Mouse (Mus musculus): ENCODE measurements at regions not wholly inside any gene's neighbourhood (a gene's known extent, or its start where the extent isn't known, plus 50 kb on each side); places are given as distances from the start of the nearest gene placed in this dataset.
A peak's percentile ranks its signal among the peaks of the same experiment; 100 is the strongest.

GRCm38 (mm10) chr10:117983271-117983670 is 137.4 kb upstream of the Rap1b start:
- 87% methylated on average over 8 of the region's 8 CpGs for WGBS
- no peak for ATAC-seq (ENCODE audit: low FRiP score, low TSS enrichment)
- no peak overlapping the region for H3K27ac ChIP-seq (replicated peaks; ENCODE audit: low read depth, low read length)

GRCm38 (mm10) chr10:117984784-117985602 is 139.2 kb upstream of the Rap1b start:
- no peak overlapping the region for H3K27ac ChIP-seq (replicated peaks; ENCODE audit: low read depth, low read length)
- H3K27me3 ChIP-seq (ENCODE audit: control insufficient read depth, insufficient read depth, low read length): no peaks in the 10 kb centered on the region
- no peaks in the 10 kb centered on the region for H3K9me3 ChIP-seq (ENCODE audit: control insufficient read depth, low read length)
- H3K4me3 ChIP-seq (replicated peaks; ENCODE audit: low read depth, low read length): no peak overlapping the region
- ATAC-seq (ENCODE audit: low FRiP score, low TSS enrichment): no peak
- no peak overlapping the region for H3K4me2 ChIP-seq (ENCODE audit: low read length)
- WGBS: 81% methylated on average over 15 of the region's 15 CpGs
- no peaks in the 10 kb centered on the region for H3K36me3 ChIP-seq (ENCODE audit: control insufficient read depth, insufficient read depth, low read length)
- H3K4me1 ChIP-seq (ENCODE audit: control insufficient read depth, insufficient read depth, low read length): no peaks in the 10 kb centered on the region
- no peak overlapping the region for H3K9ac ChIP-seq (replicated peaks; ENCODE audit: low read length)
- no peak for DNase-seq

More at GRCm38 (mm10) chr10:117983271-117983670, 137.4 kb upstream of the Rap1b start:
- Histone ChIP-seq H3K4me2 (ENCODE audit: low read length) (no peak overlapping the region), H3K4me1 (ENCODE audit: control insufficient read depth, insufficient read depth, low read length) (no peaks in the 10 kb centered on the region), H3K36me3 (ENCODE audit: control insufficient read depth, insufficient read depth, low read length) (no peaks in the 10 kb centered on the region), H3K9ac (replicated peaks; ENCODE audit: low read length) (no peak overlapping the region), H3K9me3 (ENCODE audit: control insufficient read depth, low read length) (no peaks in the 10 kb centered on the region), H3K4me3 (replicated peaks; ENCODE audit: low read depth, low read length) (no peak overlapping the region), H3K27me3 (ENCODE audit: control insufficient read depth, insufficient read depth, low read length) (no peaks in the 10 kb centered on the region)
- DNase-seq: no peak

GRCm38 (mm10) chr10:117987620-117988019 is 141.8 kb upstream of the Rap1b start:
- ATAC-seq (ENCODE audit: low FRiP score, low TSS enrichment) (no peak), DNase-seq (no peak)
- no peaks in the 10 kb centered on the region for H3K4me1 ChIP-seq (ENCODE audit: control insufficient read depth, insufficient read depth, low read length)
- H3K27ac ChIP-seq (replicated peaks; ENCODE audit: low read depth, low read length): no peak overlapping the region
- H3K27me3 ChIP-seq (ENCODE audit: control insufficient read depth, insufficient read depth, low read length): no peaks in the 10 kb centered on the region
- H3K4me2 ChIP-seq (ENCODE audit: low read length): no peak overlapping the region
- no peak overlapping the region for H3K4me3 ChIP-seq (replicated peaks; ENCODE audit: low read depth, low read length)
- 81% methylated on average over 6 of the region's 6 CpGs for WGBS
- H3K9ac ChIP-seq (replicated peaks; ENCODE audit: low read length): no peak overlapping the region
- no peaks in the 10 kb centered on the region for H3K36me3 ChIP-seq (ENCODE audit: control insufficient read depth, insufficient read depth, low read length)
- no peaks in the 10 kb centered on the region for H3K9me3 ChIP-seq (ENCODE audit: control insufficient read depth, low read length)

GRCm38 (mm10) chr10:117988076-117988475 is 142.2 kb upstream of the Rap1b start:
- H3K9me3 ChIP-seq (ENCODE audit: control insufficient read depth, low read length): no peaks in the 10 kb centered on the region
- no peaks in the 10 kb centered on the region for H3K36me3 ChIP-seq (ENCODE audit: control insufficient read depth, insufficient read depth, low read length)
- no peak overlapping the region for H3K4me2 ChIP-seq (ENCODE audit: low read length)
- H3K9ac ChIP-seq (replicated peaks; ENCODE audit: low read length): no peak overlapping the region
- H3K27me3 ChIP-seq (ENCODE audit: control insufficient read depth, insufficient read depth, low read length): no peaks in the 10 kb centered on the region
- no peak overlapping the region for H3K4me3 ChIP-seq (replicated peaks; ENCODE audit: low read depth, low read length)
- H3K4me1 ChIP-seq (ENCODE audit: control insufficient read depth, insufficient read depth, low read length): no peaks in the 10 kb centered on the region
- DNase-seq (no peak), ATAC-seq (ENCODE audit: low FRiP score, low TSS enrichment) (no peak)
- 89% methylated on average over 5 of the region's 5 CpGs for WGBS
- H3K27ac ChIP-seq (replicated peaks; ENCODE audit: low read depth, low read length): no peak overlapping the region

GRCm38 (mm10) chr10:117991176-117991575 is 145.3 kb upstream of the Rap1b start:
- no peak overlapping the region for H3K4me2 ChIP-seq (ENCODE audit: low read length)
- no peaks in the 10 kb centered on the region for H3K9me3 ChIP-seq (ENCODE audit: control insufficient read depth, low read length)
- no peak overlapping the region for H3K4me3 ChIP-seq (replicated peaks; ENCODE audit: low read depth, low read length)
- no peak overlapping the region for H3K9ac ChIP-seq (replicated peaks; ENCODE audit: low read length)
- ATAC-seq (ENCODE audit: low FRiP score, low TSS enrichment): no peak
- no peaks in the 10 kb centered on the region for H3K36me3 ChIP-seq (ENCODE audit: control insufficient read depth, insufficient read depth, low read length)
- no peaks in the 10 kb centered on the region for H3K27me3 ChIP-seq (ENCODE audit: control insufficient read depth, insufficient read depth, low read length)
- WGBS: 74% methylated on average over 1 of the region's 1 CpGs
- DNase-seq: no peak
- H3K4me1 ChIP-seq (ENCODE audit: control insufficient read depth, insufficient read depth, low read length): 0 out of 2 replicates have a peak, but pooled peaks cover 10% of the 10 kb centered on the region
- no peak overlapping the region for H3K27ac ChIP-seq (replicated peaks; ENCODE audit: low read depth, low read length)

GRCm38 (mm10) chr10:117992317-117992716 is 146.5 kb upstream of the Rap1b start:
- H3K9ac ChIP-seq (replicated peaks; ENCODE audit: low read length): no peak overlapping the region
- no peaks in the 10 kb centered on the region for H3K9me3 ChIP-seq (ENCODE audit: control insufficient read depth, low read length)
- H3K36me3 ChIP-seq (ENCODE audit: control insufficient read depth, insufficient read depth, low read length): no peaks in the 10 kb centered on the region
- H3K27me3 ChIP-seq (ENCODE audit: control insufficient read depth, insufficient read depth, low read length): no peaks in the 10 kb centered on the region
- H3K4me1 ChIP-seq (ENCODE audit: control insufficient read depth, insufficient read depth, low read length): 0 out of 2 replicates have a peak, but pooled peaks cover 10% of the 10 kb centered on the region
- no peak overlapping the region for H3K27ac ChIP-seq (replicated peaks; ENCODE audit: low read depth, low read length)
- H3K4me3 ChIP-seq (replicated peaks; ENCODE audit: low read depth, low read length): no peak overlapping the region
- no peak for DNase-seq
- WGBS: 86% methylated on average over 9 of the region's 9 CpGs
- H3K4me2 ChIP-seq (ENCODE audit: low read length): no peak overlapping the region
- no peak for ATAC-seq (ENCODE audit: low FRiP score, low TSS enrichment)

GRCm38 (mm10) chr10:117993809-117994208 is 147.8 kb upstream of the Mdm1 start:
- Histone ChIP-seq H3K9me3 (ENCODE audit: control insufficient read depth, low read length) (no peaks in the 10 kb centered on the region), H3K9ac (replicated peaks; ENCODE audit: low read length) (no peak overlapping the region), H3K4me1 (ENCODE audit: control insufficient read depth, insufficient read depth, low read length) (0 out of 2 replicates have a peak, but pooled peaks cover 10% of the 10 kb centered on the region), H3K27ac (replicated peaks; ENCODE audit: low read depth, low read length) (no peak overlapping the region), H3K36me3 (ENCODE audit: control insufficient read depth, insufficient read depth, low read length) (no peaks in the 10 kb centered on the region), H3K4me3 (replicated peaks; ENCODE audit: low read depth, low read length) (no peak overlapping the region), H3K27me3 (ENCODE audit: control insufficient read depth, insufficient read depth, low read length) (no peaks in the 10 kb centered on the region), H3K4me2 (ENCODE audit: low read length) (no peak overlapping the region)
- DNase-seq (no peak), ATAC-seq (ENCODE audit: low FRiP score, low TSS enrichment) (no peak)
- WGBS: 94% methylated on average over 3 of the region's 3 CpGs

- Histone ChIP-seq H3K4me2 (ENCODE audit: low read length) (0 out of 2 replicates have a peak overlapping the region, but pooled peaks have one; percentile 7), H3K36me3 (ENCODE audit: control insufficient read depth, insufficient read depth, low read length) (no peaks in the 10 kb centered on the region), H3K9me3 (ENCODE audit: control insufficient read depth, low read length) (no peaks in the 10 kb centered on the region), H3K4me1 (ENCODE audit: control insufficient read depth, insufficient read depth, low read length) (0 out of 2 replicates have a peak, but pooled peaks cover 10% of the 10 kb centered on the region), H3K4me3 (replicated peaks; ENCODE audit: low read depth, low read length) (no peak overlapping the region), H3K27me3 (ENCODE audit: control insufficient read depth, insufficient read depth, low read length) (no peaks in the 10 kb centered on the region), H3K27ac (replicated peaks; ENCODE audit: low read depth, low read length) (no peak overlapping the region), H3K9ac (replicated peaks; ENCODE audit: low read length) (no peak overlapping the region)
- ATAC-seq (ENCODE audit: low FRiP score, low TSS enrichment) (no peak), DNase-seq (peak; percentile 29)
- WGBS: 6% methylated on average over 9 of the region's 9 CpGs
Observed at GRCm38 (mm10) chr10:117994768-117995167, 146.8 kb upstream of the Mdm1 start.

GRCm38 (mm10) chr10:117997796-117998195 is 143.8 kb upstream of the Mdm1 start:
- H3K27ac ChIP-seq (replicated peaks; ENCODE audit: low read depth, low read length): no peak overlapping the region
- ATAC-seq (ENCODE audit: low FRiP score, low TSS enrichment): no peak
- WGBS: 85% methylated on average over 5 of the region's 5 CpGs

More at GRCm38 (mm10) chr10:117997796-117998195, 143.8 kb upstream of the Mdm1 start:
- Histone ChIP-seq H3K4me2 (ENCODE audit: low read length) (no peak overlapping the region), H3K9me3 (ENCODE audit: control insufficient read depth, low read length) (no peaks in the 10 kb centered on the region), H3K27me3 (ENCODE audit: control insufficient read depth, insufficient read depth, low read length) (no peaks in the 10 kb centered on the region), H3K9ac (replicated peaks; ENCODE audit: low read length) (no peak overlapping the region), H3K4me1 (ENCODE audit: control insufficient read depth, insufficient read depth, low read length) (0 out of 2 replicates have a peak, but pooled peaks cover 10% of the 10 kb centered on the region), H3K4me3 (replicated peaks; ENCODE audit: low read depth, low read length) (no peak overlapping the region), H3K36me3 (ENCODE audit: control insufficient read depth, insufficient read depth, low read length) (no peaks in the 10 kb centered on the region)
- no peak for DNase-seq

Data from midbrain, embryonic 14.5 days (tissue).